Mouse (Mus musculus) splenic B cell, adult 2 months (primary cell): ENCODE data around the gene Slc15a3.

Experiments
- DNase-seq: peaks from one replicate; pipeline ENCODE4 v3.0.0-alpha.2; 2011; ENCODE audit warnings: low read depth, low spot score
- H3K27me3 ChIP-seq: 2 replicates; pipeline ENCODE4 v1.6.1; 2012; ENCODE audit warnings: mild to moderate bottlenecking, low read length, moderate library complexity, mixed read lengths; ENCODE audit not compliant: control insufficient read depth, poor library complexity, insufficient read depth, severe bottlenecking
- H3K36me3 ChIP-seq: 2 replicates; pipeline ENCODE4 v1.6.1; 2012; ENCODE audit warnings: mild to moderate bottlenecking, low read length, moderate library complexity, mixed read lengths; ENCODE audit not compliant: control insufficient read depth, poor library complexity, insufficient read depth, severe bottlenecking

The Slc15a3 gene

DNA sequence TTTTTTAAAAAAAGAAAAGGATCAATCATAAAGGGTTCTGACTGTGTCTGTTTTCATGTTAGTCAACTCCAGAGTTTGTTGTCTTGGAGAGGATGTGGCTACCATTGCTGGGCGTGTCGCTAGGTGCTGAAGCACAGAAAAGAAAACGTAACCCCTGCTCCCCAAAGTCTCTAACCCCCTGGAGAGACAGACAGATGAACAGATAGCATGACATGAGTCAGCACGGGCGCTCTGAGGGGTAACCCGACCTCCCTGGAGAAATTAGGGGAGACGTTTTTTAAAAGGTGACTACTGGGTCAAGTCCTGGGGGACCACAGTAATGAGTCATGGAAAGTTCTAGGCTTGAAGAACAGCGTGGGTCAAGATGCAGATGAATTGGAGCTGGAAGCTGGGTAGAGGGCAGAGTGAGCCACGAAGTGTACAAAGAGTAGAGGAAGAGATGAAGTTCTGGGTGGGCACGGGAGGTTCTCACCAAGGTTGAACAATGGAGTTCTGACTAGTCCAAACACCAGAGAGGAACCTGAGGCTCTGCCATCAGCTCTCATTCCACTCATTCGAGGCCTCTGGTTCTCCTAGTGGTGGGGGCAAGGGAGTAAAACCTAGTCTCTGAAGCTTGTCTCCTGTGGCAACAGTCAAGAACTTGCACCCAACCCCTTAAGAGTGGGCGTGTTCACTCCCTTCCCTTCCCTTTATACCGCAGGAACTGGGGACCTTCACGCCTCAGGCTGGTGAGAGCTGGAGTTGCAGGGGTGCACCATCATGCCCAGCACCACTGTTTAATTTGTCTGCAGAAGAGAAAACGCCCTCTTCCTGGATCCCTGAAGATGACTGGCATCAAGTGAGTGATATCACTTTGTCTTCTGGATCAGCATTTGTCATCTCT lies at the start of gene Slc15a3:
Gene Slc15a3, plus strand, starts transcription at position 718 of the 883 bp plus-strand sequence.
- DNase-seq: peak; percentile 61
- no peaks in the 10 kb centered on the region for H3K27me3 ChIP-seq

DNA sequence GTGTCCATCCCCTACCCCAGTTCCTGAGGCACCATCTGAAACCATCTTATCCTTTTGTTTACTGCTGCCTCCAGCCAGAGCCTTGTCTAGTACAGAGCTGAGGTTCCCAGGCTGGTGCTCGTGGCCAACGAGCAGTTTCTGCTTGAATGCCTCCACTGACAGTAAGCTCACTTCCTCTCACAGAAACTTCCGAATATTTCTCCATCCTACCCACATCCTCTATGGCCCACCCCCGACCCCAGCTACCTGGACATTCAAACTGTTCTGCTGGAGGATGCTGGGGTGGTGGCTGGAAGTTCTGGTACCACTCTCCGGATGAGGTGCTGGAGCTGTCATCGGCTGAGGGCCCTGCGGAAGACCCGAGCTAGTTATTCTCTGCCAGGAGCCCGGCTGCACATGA lies 49.2 kb upstream of the Slc15a3 start:
- DNase-seq: peak; percentile 59
- Histone ChIP-seq H3K36me3 (no peaks in the 10 kb centered on the region), H3K27me3 (no peaks in the 10 kb centered on the region)

More for the DNA sequence above, at the start of gene Slc15a3:
- H3K36me3 ChIP-seq: no peaks in the 10 kb centered on the region

DNA sequence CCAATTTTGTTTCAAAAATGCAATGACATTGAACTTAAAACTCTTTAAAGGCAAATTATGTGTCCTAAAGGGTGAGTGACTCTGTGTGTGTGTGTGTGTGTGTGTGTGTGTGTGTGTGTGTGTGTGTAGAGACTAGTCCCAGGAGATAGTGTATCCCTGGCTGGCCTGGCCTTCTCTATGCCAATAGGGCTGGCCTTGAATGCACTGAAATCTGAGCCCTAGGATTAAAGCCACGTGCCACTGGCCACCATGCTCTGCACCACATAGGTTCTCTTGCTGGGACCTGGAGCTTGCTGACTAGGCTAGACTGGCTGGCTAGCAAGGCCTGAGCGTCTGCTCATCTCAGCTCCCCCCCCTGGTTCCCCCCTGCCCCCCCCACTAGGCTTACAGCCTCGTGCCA lies 46.5 kb upstream of the Slc15a3 start:
- no peak for DNase-seq
- H3K36me3 ChIP-seq: no peaks in the 10 kb centered on the region
- no peaks in the 10 kb centered on the region for H3K27me3 ChIP-seq

DNA sequence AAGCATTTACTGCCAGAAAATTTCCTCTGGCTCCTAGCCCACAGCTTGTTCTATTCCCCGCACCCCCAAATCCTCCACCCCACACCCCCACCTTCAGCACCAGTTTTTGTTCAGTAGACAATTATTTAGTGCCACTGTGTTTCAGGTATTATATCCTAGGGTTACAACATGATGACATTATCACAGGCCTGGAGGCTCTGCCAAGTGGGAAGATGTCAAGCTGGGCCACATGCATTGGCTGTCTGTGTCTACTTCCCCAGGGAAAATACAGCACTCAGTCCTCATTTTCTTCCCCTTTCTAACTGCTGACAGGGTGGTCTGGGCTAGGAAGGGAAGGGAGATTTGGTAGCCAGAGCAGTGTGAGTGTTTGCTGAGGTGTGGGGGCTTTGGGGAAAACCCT lies 44.6 kb upstream of the Slc15a3 start:
- no peak for DNase-seq
- no peaks in the 10 kb centered on the region for H3K36me3 ChIP-seq
- no peaks in the 10 kb centered on the region for H3K27me3 ChIP-seq

DNA sequence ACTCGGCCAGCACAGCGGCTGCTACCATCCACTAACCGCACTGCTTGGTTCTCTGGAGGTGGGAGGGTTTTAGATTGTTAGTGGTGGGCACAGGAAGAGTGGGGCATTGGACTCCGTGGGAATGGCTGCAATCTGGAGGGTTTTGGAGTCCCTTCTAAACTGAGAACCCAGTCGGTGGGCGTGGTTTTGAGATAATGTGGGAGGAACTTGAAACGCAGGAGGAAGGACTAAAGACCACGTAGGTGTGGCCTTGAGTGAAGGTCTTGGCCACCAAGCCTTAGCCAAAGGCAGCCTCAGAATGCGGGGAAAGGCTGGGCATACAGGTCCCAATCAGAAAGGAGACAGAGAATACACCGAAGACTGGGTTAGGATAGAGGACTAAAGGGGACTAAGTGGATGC lies 41.0 kb upstream of the Slc15a3 start:
- H3K27me3 ChIP-seq: no peaks in the 10 kb centered on the region
- H3K36me3 ChIP-seq: no peaks in the 10 kb centered on the region
- DNase-seq: no peak

DNA sequence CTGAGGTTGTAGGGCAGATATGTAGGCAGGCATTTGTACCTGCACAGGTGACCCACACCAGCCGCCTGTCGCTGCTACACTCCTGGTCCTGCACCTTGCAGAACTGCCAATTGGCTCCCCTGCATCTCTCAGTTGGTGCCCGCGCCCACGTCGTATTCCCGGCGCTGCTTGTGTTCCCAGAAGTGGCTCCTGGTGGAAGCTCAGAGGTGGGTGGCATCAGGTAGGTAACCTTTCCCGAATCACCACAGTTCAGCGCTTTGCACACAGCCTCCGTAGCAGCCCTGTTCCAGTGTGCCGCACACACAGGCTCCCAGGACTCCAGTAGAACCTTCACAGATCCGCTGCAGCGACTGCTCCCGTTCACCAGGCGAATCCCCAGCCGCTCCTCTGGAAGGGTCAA lies 40.4 kb upstream of the Slc15a3 start:
- DNase-seq: no peak
- no peaks in the 10 kb centered on the region for H3K27me3 ChIP-seq
- H3K36me3 ChIP-seq: no peaks in the 10 kb centered on the region

DNA sequence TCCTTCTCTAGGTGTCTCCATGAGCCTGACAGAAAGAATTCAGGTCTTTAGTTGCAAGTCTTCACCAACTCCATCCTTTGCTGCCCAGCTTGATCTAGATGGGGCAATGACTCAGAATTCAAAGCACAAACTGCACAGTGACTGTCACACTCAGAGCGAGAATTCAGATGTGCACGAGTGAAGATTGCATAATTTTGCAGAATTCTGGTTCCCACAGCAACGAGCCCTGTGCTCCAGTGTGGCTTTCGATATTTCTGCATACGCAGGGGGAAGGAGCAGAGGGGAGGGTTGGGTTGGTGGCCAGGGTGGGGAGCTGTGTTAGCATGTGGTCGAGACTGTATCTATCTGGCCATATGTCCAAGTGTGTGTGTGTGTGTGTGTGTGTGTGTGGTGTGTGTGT lies 38.5 kb upstream of the Slc15a3 start:
- DNase-seq: no peak
- Histone ChIP-seq H3K27me3 (no peaks in the 10 kb centered on the region), H3K36me3 (no peaks in the 10 kb centered on the region)

DNA sequence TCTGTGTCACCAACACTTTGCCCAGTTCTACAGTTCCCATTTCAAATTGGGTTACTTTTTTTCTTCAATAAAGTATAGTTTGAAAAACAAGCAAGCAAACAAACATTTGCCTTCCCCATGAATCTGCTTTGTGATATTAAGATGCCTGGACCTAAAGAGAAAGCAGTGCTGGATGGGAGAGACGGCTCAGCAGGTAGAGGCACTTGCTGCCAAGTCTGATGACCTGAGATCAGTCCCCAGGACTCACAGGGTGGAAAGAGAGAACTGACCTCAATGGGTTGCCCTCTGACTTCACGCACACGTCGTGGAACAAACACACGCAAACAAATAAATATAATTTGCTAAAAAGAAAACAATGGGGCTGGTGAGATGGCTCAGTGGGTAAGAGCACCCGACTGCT lies 37.6 kb upstream of the Slc15a3 start:
- H3K27me3 ChIP-seq: no peaks in the 10 kb centered on the region
- DNase-seq: no peak

DNA sequence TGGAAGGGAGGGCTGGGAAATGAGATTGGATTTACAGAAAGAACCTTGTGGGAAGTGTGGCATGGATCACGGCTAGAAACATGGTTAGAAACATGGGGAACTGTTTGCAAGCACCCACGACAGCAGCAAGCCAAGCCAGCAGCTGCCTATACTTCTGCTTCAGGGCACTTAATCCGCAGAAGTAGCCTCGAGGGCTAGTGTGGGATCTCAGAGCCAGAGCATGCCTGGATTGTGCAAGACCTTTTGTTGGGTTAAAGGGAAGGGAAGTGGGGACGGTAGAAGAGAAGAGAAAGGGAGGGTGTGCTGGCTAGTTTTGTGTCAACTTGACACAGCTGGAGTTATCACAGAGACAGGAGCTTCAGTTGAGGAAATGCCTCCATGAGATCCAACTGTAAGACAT lies 35.8 kb upstream of the Slc15a3 start:
- H3K27me3 ChIP-seq: no peaks in the 10 kb centered on the region
- DNase-seq: no peak
- no peaks in the 10 kb centered on the region for H3K36me3 ChIP-seq

More for the DNA sequence above, 37.6 kb upstream of the Slc15a3 start:
- H3K36me3 ChIP-seq: no peaks in the 10 kb centered on the region

DNA sequence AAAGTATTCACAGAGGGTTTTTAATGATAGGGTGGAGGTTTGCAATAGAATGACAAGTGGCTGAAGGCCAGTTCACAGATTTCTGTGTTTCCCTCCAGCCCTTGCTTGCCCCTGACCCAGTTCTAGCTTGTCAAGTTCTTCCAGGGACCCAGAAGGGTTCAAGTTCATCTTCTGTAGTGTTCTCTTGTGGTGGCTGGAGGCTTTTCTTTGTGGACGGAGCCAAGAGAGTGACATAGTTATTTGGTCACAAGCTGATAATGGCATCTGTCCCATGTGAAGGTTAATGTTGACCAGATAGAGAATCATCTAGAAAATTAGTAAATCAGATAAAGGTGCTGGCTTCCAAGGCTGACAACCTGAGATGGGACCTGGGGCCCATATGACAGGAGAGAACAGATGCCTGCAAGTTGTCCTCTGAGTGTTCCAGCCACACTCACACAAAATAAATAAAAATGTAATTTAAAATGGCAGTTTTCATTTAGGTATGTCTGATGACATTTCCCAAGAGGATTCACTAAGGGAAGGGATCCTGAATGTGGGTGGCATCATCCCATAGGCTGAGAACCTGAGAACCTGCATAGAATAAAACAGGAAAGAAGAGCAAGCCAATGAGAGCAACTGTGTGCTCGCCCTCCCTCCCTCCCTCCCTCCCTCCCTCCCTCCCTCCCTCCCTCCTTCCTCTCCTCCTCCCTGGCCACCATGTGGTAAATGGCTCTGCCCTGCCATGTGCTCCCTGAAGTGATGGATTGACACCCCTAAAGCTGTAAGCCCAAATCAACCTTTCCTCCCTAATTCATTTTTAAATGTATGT lies 34.5 kb upstream of the Slc15a3 start:
- no peaks in the 10 kb centered on the region for H3K27me3 ChIP-seq
- no peak for DNase-seq
- no peaks in the 10 kb centered on the region for H3K36me3 ChIP-seq

DNA sequence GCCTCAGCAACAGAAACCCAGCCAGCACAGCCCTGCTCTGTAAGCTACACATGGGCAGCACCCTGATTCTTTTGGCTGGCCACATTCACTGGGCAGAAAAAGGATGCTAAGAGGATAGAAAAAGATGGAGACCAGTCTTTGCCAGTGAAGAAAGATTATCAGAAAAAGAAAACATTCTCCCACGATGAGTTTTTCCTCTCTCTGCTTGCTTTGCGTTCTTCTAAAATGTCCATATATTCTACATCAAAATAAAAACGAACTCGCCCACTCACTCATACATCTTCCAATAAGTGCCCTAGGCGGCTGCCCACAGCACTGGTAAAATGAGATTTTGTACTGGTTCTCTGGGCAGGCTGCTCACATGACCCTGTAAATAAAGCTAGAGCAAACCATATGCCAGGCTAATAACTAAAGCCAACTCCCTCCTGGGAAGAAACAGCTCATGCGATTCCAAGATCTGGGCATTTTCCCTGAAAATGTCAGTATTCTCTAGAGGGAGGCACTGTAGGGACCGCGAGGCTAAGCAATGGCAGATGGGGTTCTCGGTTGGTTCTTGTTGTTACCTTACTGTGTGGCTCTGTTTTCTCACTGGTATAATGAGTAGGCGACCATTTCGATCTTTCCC lies 33.8 kb upstream of the Slc15a3 start:
- H3K36me3 ChIP-seq: no peaks in the 10 kb centered on the region
- DNase-seq: no peak
- H3K27me3 ChIP-seq: no peaks in the 10 kb centered on the region

DNA sequence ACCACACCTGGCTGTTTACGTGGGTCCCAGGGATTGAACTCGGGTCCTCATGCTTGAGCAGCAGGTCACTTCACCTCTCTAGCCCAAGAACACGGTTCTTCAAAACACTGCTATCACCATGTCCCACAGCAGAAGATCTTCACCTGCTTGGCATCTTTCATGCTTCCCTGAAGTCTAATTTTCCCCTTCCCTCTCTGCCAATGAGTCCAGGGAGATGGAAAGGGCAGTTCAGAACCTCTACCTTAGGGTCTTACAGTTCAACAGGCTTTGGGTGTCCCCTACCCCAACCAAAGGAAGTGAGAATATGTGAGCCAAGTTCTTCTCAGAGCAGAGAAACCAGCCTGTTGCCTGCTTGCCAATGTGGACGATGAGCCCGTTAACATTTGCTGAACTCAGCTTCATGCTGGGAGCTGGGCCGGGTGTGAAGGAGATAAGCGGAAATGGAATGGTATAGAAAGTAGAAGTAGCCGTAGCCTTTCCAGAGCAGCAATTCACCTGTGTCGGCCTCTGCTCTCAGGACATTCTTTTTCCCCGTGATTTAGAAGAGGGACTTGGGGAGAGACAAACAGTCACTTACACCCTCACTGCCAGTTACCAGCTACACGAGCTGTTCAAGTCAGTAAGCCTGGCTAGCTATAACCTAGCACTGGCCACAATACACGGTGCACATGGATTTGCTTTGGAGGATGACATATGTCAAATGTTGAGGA lies 30.8 kb upstream of the Slc15a3 start:
- DNase-seq: no peak
- no peaks in the 10 kb centered on the region for H3K27me3 ChIP-seq

DNA sequence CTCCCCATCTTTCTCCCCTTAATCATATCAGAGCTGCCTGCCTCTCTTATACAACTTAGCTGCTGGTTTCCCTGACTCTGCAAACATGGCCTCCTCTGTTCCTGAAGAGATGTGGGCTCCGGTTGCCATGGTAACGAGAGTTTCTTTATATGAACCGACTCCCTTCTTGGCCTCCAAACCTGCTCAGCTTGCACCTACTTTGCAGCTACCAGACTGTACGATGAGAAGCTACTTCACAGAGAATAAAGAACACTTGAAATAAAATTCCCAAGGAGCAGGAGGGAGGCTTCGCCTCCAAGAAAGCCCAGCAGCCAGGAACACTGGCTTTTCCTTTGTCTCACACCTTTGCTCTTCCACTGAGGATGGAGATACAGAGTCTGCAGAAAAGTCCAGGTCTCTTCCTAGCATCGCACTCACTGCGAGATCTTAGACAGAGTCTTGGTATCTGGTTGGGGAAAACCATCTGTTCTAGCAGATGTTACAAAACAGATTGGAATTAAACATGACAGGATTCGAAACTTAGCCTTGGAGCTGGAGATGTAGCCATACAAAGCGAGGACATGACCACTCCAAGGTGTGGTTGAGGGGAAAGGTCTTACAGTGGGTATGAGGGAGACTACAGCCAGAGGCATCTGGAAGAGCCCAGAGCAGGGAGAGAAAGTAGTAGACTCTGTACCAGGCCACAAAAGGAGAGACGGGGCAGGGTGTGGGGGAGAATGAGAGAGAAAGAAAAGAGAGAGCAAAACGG lies 29.9 kb upstream of the Slc15a3 start:
- H3K27me3 ChIP-seq: no peaks in the 10 kb centered on the region
- no peaks in the 10 kb centered on the region for H3K36me3 ChIP-seq
- no peak for DNase-seq

More for the DNA sequence above, 30.8 kb upstream of the Slc15a3 start:
- no peaks in the 10 kb centered on the region for H3K36me3 ChIP-seq

DNA sequence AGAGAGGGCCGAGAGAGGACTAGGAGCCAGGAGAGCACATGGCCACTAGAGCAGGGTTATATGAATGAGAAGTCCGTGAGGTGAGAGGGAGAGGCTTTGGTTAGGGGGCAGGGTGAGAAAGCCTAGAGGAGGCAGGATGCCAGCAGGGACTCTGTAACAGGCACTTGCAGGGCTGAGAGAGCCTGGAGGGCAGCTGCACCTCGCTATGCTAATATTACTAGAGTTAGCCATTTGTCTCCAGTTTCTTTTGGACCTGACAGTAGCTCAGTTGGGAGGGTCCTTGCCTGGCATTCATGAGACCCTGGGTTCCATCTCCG lies 29.4 kb upstream of the Slc15a3 start:
- DNase-seq: no peak
- Histone ChIP-seq H3K27me3 (no peaks in the 10 kb centered on the region), H3K36me3 (no peaks in the 10 kb centered on the region)
